Mouse (Mus musculus): ENCODE data around the gene Ppp6r2.

Ppp6r2 gene

DNA sequence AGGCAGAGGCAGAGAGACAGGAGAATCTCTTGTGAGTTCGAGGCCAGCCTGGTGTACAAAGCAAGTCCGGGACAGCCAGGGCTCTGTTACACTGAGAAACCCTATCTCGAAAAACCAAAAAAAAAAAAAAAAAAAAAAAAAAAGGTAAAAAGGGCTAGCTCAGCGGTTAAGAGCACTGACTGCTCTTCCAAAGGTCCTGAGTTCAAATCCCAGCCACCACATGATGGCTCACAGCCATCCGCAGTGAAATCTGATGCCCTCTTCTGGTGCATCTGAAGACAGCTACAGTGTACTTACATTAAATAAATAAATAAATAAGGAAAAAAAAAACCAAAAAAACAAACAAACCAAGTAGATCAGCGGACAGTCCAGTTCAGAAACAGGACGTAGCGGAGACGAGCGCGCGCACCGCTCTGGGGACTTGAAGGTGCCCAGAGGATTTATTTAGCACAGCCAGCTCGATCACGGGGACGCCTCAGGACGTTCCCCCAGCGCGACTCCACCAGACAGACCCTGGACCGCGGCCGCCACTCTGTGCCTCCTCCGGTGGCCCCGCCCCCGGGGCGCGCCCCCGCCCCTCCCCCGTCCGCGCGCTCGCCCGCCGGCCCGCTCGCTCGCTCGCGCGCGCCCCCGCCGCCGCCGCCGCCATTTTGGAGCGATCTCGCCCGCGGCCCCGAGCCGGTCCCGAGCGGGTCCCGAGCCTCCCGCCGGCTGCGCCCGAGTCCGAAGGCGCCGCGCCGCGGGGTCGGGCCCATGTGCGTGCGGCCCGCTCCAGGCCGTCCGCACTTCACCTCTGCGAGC, at the start of gene Ppp6r2:
Gene Ppp6r2, plus strand, starts transcription at position 639 of the 801 bp plus-strand sequence.
- peak; percentile 82 for DNase-seq

DNA sequence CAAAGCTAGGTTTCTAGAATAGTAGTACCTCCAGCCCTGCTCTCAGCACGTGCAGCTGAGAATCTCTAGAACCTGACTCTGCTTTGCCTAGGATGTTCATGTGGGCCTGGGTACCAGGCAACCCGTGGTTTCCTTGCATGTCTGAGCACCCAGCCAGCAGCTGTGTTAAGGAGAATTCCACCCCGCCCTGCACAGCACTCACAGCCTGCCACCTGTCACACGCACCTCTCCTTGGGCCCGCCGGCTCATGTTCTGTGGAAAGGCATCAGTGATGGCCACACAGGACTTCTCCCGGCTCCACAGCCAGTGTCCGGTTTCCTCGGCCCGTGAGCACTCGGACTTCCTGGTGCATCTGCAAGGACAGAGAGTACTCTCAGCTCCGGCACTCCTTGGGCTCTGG, 45.9 kb upstream of the Ppp6r2 start:
- DNase-seq, result no peak

DNA sequence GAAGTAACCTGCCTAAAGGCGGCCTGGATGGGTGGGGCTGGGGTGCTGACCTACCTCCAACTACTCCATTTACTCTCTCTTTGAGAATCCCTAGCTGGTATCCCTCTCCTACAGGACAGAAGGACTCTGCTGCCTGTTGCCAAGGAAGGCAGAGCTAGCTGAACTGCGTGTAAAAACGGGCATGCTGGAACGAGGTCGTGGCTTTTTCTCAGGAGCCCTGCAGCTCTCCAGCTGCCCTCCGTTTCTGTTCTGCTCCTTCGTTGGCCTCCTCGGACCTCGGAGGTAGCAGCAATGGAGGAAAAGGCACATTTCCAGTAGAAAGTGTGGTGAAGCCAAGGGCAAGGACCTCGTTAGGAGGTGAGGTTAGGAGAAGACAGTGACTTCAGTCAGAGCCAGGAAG, 42.4 kb upstream of the Ppp6r2 start:
- no peak for DNase-seq

DNA sequence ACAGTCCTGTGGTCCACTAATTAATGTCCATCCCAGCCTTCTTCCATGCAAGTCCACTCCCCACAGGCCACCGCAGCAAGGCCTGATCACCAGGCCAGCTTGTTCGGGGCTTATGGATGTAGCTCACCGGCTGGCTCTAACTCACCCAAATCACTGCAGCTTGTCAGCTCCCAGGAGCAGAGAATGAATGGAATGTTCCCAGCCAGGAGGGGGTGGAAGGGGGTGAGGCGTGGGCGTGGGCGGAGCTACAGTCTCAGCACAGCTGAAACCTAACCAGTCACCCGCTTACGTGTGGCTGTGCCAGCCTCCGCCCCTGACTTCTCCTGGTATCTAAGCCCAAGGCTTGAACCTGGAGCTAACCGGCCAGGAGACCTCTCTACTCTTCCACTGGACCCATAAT, 41.9 kb upstream of the Ppp6r2 start:
- DNase-seq, result peak; percentile 97

DNA sequence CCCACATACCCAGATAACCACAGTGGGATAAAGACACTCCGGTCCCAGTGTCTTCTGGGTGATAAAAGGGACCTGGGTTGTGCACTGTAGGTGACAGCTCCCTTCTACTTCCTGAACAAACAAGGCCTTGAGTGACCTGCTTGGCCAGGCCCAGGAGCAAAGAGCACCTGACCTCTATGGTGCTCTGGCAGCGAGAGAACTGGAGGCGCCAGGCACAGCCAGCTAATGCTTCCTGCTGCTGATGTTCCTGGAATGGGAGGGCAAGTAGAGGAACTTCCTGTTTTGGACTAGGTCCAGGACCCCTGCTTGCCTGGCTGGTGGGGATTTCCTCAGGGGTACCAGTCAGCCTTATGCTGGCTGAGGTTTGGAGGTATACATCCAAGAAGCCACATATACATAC, 41.3 kb upstream of the Ppp6r2 start:
- DNase-seq, result peak; percentile 86

DNA sequence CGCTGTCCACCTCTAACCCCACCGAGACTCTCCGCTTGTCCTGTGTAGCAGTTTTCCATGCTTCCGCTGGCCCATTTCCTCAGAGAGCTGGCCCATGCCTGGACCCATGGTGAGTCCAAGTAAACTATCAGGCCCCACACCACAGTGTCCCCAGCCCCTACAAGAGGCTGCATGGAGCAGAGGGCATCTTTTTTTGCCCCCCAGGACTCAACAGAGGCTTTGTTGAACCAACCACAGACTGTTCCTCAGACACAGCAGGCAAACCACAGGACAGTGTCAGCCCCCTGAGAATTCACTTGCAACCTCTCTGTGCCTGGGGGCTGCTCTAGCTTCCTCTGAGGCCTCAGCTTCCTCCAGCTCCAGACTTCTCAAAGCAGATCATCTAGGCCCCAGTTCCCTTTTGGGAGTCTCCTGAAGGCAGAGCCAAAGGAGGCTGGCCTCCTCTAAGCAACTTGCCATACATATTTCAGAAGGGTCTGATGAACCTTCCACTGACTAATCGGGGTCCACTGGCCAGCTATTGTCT, 39.8 kb upstream of the Ppp6r2 start:
- no peak for DNase-seq

DNA sequence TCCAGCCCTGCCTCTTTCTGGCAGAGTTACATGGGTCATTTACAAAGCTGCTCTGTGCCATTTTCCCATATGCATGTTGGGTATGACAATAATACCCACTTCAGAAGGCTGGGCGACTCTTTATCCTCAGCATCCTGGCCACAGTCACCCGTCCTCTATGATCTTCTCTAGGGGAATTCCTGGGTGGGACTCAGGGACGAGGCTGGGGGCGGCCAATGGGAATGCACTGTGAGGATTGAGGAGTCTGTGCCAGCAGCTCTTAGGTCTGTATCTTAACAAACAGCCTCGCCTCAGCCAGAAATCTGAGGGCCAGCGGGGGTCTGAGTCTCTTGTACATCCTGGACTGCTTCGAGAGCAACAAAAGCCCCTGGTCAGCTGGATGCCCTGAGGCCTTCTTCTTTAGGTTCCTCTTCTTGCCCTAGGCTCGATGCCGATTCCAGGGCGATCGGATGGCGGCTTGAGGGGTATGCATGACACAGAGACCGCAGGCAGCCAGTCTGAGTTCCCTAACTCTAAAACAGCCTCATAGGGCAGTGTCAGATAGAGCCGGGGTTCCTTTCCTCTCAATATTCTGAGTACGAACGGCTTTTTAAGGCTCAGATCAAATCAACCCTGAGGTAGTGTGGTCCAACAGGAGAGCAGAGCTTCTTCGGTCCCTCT, 38.9 kb upstream of the Ppp6r2 start:
- no peak for DNase-seq

DNA sequence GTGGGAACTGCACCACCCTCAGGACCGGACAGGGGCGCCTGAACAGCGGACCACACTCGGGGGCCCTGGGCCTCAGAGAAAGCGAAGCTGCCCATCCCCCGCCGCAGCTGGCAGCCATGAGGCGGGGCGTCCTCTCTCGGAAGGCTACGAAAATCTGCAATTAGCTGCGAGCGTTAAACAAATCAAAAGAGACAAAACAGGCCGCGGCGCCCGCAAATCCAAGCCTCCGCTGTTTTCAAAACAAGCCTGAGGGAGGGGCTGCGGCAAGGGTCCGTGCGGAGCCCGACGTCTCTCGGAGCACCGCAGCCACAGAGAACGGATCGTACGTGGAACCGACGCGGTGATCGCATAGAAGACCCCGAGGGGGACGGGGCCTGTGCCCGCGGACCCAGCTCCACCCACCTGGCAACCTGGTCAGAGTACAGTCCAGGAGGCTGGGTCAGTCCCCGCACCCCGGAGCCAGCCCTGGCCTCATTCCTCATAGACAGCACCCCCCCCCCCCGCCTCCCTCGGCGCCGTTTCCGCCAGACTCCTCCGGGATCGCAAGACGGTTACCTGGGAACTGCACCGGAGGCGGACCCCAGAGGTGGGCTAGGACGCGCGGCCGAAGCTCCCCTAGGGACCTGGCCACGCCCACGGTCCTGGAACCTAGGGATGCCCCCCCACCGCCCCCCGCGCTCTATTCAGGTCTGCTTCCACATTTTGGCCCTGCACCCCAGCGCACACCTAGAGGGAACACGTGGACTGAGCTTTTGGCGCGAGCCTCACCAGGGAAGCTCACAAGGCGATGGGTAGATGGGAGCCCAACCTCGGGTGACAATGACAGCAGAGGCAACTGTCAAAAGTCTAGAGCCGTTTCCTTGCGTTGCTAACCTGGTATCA, 38.1 kb upstream of the Ppp6r2 start:
- peak; percentile 85 for DNase-seq

DNA sequence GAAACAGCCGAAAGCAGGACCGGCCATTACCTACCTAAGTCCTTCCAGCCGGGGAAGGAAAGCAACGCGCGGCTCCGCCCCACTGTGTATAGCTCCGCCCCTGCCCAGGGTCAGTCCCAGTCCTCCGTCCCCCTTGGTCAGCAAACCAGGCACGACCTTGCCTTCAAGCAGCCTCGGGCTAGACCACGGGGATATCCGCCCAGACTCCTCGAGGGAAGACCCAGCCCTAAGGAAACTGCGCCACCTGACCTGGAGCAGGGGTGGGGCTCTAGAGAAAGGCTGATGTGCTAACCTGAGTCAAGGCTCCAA, 37.5 kb upstream of the Ppp6r2 start:
- DNase-seq, result peak; percentile 93

DNA sequence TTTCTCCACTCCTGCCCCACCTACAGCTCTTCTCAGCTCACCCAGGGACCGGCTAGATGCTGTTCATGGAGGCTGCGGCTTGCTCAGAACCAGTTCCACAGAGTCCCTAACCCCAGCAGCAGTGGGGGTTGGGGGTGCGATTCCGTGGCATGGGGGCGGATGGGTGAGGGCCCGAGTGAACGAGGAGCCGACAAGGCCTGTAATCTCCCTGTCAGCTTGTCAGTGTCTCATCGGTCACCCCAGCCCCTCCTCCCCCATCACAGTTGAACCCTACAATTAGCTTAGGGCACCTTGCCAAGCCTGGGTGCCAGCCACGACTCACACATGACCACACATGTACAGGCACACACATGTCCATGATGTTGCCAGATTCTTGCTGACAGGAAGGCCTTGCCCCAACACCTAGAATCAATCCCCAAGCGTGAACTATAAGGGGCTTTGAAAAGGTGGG, 36.4 kb upstream of the Ppp6r2 start:
- peak; percentile 40 for DNase-seq

DNA sequence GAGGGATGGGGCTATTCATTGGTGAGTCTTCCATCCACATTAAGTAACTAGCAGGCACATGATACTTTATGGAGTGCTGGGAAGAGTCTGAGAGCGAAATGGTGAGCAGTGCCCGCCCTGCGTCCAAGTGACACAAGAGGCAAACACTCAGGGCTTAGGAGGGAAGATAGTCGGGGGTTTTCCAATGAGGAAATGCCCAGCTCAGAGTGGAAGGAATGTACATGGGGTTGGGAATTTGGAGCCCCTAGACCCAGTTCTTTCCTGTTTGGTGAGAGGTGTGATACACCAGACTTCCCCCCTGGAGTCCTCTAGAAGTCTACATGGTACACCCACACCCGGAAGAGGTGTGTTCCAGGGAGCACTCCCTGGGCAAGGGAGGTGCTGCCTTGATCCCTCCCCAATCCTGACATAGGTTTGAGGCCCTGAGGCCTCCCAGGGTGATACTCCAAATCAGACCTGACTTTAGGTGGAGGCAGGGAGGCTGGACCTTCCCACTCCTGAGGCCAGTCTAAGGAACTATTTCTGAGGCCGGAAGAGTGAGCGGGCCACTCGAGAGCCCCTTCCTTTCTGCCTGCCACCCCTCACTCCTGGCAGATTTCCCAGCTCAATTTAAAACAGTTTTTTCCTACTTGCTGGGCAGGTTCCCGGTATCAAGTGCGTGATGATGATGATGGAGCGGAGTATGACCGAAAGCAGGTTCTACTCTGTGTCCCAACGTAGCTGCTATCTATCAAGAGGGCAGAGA, 35.8 kb upstream of the Ppp6r2 start:
- no peak for DNase-seq

DNA sequence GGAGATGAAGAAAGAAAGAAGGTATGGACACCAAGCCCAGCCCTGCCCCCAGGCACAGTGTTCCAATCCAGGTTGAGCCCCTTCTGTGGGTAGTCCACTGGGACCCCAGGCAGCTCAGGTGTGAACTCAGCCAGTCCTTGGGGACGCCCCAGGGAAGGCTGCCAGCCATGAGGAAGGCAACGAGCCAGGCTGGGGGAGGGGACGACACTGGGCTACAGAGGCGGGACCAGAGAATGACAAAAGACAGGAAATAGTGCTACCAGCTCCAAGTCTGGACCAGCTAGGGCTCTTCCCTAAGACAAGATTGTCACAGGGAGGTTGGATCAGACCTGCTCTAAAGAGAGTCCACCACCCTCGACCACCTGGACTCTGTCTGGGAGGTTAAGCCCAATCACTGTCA, 34.2 kb upstream of the Ppp6r2 start:
- peak; percentile 96 for DNase-seq

DNA sequence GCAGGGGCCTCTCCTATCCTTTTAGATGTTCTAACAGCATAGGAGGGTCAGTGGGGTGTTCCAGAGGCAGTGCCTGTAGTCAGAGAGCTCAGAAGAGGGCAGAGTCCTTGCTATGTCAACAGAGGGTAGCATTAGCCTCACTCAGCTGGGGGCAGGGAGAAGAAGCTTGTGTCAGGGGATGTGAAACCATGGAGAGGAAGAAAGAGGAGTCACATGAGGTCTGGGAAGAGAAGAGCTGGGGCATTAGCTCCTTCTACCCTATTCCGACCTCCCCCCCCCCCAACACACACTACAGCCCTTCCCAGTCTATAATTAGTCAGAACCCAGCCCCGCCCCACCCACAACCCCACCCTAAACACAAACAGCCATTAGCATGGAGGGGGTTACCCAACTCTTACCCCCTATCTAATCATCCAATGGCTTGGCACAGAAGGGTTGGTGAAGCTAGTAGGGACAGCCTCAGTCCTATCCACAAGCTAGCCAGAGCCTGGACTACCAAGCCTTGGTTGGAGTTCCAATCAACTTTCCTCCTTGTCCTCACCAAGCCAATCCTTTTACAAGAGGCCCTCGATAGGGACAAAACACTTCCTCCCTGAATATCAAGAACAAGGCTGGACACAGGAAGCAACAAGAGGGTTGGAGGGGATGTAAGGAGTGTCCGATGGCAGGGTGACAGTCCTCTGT, 33.6 kb upstream of the Ppp6r2 start:
- peak; percentile 68 for DNase-seq

DNA sequence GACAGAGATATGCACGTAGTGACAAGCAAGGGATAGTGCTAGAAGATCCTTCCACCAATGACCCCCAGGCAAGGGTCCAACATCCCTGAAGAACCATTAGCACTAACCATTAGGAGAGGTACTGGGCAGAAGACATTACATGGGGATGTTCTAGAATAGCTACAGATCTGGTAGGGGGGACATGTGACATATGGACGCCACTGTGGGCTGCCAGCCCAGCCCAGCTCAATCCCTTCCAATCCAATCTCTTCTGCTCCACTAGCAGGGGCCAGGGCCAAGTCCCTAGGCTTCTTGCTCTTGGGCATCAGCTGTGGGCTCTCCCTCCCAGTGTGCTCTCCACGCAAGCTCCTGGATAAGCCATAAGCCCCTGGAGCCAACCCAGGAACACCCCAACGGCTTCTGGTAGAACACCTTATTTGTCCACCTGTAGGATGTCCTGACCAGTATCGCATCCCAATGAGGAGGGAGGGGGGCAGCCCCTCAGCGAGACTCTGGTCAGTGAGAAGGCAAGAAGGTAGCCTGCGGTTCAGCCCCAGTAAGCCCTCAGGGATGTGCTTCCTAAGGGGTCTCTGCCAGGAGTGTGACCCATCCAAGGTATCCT, 33.0 kb upstream of the Ppp6r2 start:
- DNase-seq, result no peak

DNA sequence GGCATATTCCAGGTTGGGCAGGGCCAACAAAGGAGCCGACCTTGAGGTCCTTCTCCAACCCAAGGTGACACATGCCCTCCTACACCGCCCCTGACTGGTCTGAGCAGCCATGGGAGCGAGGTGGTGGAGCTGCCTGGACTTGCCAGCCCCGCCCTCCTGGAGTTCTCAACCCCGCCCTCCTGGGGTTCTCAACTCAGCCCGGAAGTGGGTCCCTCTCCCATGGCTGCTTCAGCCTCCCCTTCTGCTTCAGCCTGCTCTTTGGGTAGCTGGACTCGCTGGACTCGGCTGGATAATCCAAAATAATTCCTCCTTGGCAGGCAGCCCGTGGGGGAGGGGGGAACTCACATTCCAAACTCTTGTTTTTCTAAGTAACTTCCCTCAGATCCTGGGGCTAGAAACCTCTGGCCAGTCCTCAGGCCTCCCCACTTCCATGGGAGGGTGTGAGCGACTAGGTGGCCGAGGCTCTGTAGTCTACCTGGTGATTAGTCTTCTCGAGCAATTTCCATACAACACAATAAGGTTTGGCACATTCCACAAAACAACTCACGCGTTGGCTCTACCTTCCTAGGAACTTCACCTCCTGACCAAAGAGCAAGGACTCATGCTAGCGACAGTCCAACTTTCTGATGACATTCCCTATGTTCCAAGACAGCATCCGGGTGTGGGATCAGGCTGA, 32.3 kb upstream of the Ppp6r2 start:
- peak; percentile 95 for DNase-seq

DNA sequence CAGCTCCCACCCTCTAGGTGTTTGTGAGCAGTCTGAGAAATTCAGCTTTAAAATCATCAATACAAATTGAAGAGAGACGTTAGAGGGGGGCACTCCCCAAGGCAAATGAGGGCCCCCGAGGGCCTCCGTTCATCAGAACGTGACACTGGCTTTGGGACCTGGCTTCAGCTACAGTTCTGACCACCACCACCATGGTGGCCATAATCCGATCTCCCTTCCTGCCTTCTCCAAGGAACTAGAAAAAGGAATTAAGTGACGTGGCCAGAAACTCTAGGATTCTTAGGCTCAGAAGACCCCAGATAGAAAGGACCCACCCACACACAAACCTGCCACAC, 31.8 kb upstream of the Ppp6r2 start:
- no peak for DNase-seq

DNA sequence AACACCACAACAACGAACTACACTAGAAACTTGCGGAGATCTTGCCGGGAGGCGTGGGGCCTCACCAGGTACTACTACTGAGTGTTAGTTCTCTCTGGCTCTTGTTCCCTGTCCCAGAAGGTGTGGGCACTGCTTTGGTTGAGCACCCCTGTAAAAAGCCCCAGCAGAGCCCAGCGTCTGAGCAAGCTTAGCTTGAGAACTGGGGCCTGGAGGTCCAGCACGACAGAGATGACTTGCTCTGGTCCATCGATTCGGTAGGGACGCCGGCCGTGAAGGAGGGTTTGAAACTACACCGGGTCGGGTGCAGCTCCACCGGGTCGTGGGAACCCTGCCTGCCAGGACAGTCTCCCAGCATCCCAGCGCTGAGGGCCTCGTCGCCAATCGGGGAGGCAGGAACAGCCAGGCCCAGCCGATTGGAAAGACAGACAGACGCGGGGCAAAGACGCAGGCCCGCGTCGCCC, 31.2 kb upstream of the Ppp6r2 start:
- DNase-seq, result peak; percentile 55

DNA sequence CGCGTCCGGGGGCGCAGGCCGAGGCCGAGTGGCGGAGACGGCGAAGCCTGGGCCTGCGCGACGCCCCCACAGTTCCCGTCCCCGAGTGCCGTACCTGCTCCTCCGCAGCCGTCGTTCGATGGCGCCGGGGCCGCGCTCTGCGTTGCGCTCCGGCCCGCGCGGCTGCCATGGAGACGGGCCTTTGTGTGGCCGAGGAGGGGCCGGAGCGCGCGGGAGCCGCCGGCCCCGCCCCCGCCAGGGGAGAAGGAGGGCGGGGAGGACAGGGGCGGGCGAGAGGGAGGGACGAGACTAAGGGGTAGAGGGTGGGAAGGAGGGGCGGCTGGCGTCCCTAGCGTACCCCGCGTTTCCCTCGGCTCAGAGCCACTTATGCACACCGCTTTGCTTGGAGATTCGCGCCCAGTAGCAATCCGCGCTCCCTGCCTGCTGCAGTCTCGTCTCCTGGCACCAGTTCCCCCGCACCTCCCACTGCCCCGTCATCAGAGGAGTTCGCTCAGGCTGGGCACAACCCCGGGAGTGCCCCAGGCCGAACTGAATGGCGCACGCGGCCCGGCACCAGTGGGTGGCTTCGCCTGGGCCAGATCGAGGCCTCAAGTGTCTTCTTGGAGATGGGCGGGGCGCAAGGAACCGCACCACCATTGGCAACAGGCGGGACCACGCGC, 30.7 kb upstream of the Ppp6r2 start, which contains the start of gene Plxnb2:
Gene Plxnb2, minus strand, starts transcription at position 218 of the 659 bp plus-strand sequence.
- DNase-seq, result peak; percentile 86

DNA sequence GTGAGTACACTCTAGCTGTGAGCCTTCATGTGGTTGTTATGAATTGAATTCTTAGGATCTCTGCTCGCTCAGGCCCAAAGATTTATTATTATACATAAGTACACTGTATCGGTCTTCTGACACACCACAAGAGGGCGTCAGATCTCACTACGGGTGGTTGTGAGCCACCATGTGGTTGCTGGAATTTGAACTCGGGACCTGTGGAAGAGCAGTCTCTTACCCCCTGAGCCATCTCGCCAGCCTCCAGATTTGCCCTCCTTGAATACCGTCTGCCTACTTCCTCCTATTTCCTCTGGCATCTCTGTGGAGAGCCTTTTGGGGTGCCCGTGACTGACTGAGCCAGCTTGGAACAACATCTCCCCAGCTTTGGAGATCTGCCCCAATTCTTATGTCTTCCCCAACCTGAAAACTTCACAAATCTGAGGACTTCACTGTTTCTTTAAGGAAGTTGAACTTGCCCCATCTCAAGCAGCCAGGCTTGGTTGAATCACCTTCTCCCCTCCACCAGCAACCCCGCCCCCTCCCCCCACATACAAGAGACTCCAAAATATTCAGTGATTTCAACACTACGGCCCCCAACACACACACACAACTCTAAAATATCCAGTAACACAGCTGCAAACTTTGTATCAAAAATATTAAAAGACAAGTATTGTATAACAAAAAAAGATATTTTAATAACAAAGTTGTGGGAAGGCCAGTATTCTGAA, 29.6 kb upstream of the Ppp6r2 start:
- DNase-seq, result no peak

DNA sequence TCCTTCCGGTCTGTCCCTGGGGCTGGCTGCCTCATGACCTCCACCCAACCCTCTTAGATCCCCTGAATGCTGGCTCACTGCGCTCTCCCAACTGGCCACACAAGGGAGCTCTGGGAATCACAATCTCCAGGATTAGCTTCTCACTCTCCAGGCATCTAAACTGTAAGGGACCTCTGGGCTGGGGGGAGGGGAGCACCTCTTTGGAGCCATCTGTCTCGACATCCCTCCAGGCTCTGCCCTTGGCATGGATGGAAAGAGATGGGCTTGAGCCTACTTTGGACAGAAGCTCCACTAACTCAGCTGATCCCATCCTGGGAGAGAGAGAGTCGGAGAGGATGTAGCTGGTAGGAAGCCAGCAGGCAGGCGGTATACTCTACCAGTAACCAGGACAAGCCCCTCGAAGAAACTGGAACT, 29.0 kb upstream of the Ppp6r2 start:
- peak; percentile 65 for DNase-seq
